Mouse (Mus musculus): ENCODE data around the gene Slc39a10.
"Not testable (repeated sequence)": the region's sequence is repeated elsewhere in the genome, so short reads cannot be mapped to it uniquely, and the experiment has no call there.

Gene Slc39a10

GRCm38 (mm10) chr1:46782227-46782626, 110.4 kb downstream of the Slc39a10 start:
- DNase-seq (ENCODE audit: low spot score in 2 of 2) = not testable (repeated sequence)

GRCm38 (mm10) chr1:46770077-46770695, 122.5 kb downstream of the Slc39a10 start:
- not testable (repeated sequence) for DNase-seq (ENCODE audit: low spot score in 2 of 2)

- DNase-seq (ENCODE audit: low spot score in 2 of 2) = not testable (repeated sequence)
Observed at GRCm38 (mm10) chr1:46769318-46769717, 123.3 kb downstream of the Slc39a10 start.

- DNase-seq (ENCODE audit: low spot score in 2 of 2) = not testable (repeated sequence)
Observed at GRCm38 (mm10) chr1:46764600-46764999, 128.1 kb downstream of the Slc39a10 start.

All from natural killer cell, adult 2 months (primary cell).